Mouse (Mus musculus) limb, embryonic 14.5 days (tissue): ENCODE data around the gene Abhd2. TPM values are rescaled to one million over a fixed set of nuclear protein-coding genes. Genes with fewer than 3 reads are reported as not detected.

Experiments
- ATAC-seq: fragments of 200-750 bp; cut with Nextera tagmentation; 2 replicates; pipeline ENCODE4 v1.8.0; 2017; ENCODE audit warnings: low read depth, moderate number of reproducible peaks, moderate TSS enrichment; ENCODE audit not compliant: low FRiP score
- DNase-seq: peaks from one replicate; pipeline ENCODE4 v3.0.0-alpha.2; 2015; ENCODE audit warnings: low spot score
- H3K27ac ChIP-seq: fragments of 300-500 bp; sonication (generic); replicated peaks from 2 replicates; pipeline ENCODE4 v1.5.1; 2014; ENCODE audit warnings: low read depth, mild to moderate bottlenecking, low read length, moderate library complexity, mixed read lengths
- H3K27me3 ChIP-seq: fragments of 300-500 bp; sonication (generic); 2 replicates; pipeline ENCODE4 v1.6.1; 2014; ENCODE audit warnings: low read length, mixed read lengths; ENCODE audit not compliant: control insufficient read depth, insufficient read depth
- H3K36me3 ChIP-seq: fragments of 300-500 bp; sonication (generic); 2 replicates; pipeline ENCODE4 v1.6.1; 2014; ENCODE audit warnings: mild to moderate bottlenecking, low read length, moderate library complexity, mixed read lengths; ENCODE audit not compliant: control insufficient read depth, insufficient read depth
- H3K4me1 ChIP-seq: fragments of 300-500 bp; sonication (generic); 2 replicates; pipeline ENCODE4 v1.6.1; 2014; ENCODE audit warnings: antibody characterized with exemption, low read length, mixed read lengths; ENCODE audit not compliant: control insufficient read depth, insufficient read depth
- H3K4me2 ChIP-seq: fragments of 300-500 bp; sonication (generic); replicated peaks from 2 replicates; pipeline ENCODE4 v1.6.1; 2014; ENCODE audit warnings: low read depth, mild to moderate bottlenecking, low read length, moderate library complexity; ENCODE audit not compliant: severe bottlenecking
- H3K4me3 ChIP-seq: fragments of 300-500 bp; sonication (generic); replicated peaks from 2 replicates; pipeline ENCODE4 v1.5.1; 2014; ENCODE audit warnings: low read length
- H3K9ac ChIP-seq: fragments of 300-500 bp; sonication (generic); 2 replicates; pipeline ENCODE4 v1.6.1; 2014; ENCODE audit warnings: mild to moderate bottlenecking, low read depth, low read length, moderate library complexity; ENCODE audit not compliant: severe bottlenecking
- H3K9me3 ChIP-seq: fragments of 300-500 bp; sonication (generic); 2 replicates; pipeline ENCODE4 v1.6.1; 2016; ENCODE audit warnings: low read length; ENCODE audit not compliant: control insufficient read depth
- POLR2A ChIP-seq: fragments of 200-500 bp; IDR thresholded peaks from 2 replicates; pipeline ENCODE4 v1.8.0; 2012; ENCODE audit warnings: inconsistent platforms, mild to moderate bottlenecking, moderate library complexity, borderline replicate concordance; ENCODE audit not compliant: insufficient read depth, insufficient read length; ENCODE audit errors: extremely low read depth
- WGBS: fragments of 180-500 bp; shearing (Covaris S2); extraction: QIAGEN DNeasy Blood & Tissue Kit; methylation state at CpG from one replicate; pipeline ENCODE4 v1.1.7; 2014; 5-methylcytosine and 5-hydroxymethylcytosine counted together
- polyA plus RNA-seq, 2 experiments: library from polyadenylated mRNA; depleted of rRNA in 1 of 2; stranded (reverse) in 1 of 2; unstranded in 1 of 2; fragments of >200 nt; fragmentation: Nextera tagmentation in 1 of 2; extraction: Ambion mirVana in 1 of 2; gene quantifications; 2 replicates each; pipeline versions ENCODE4 v1.2.1 to v1.2.3; 2012 to 2014

Abhd2 gene
- polyA plus RNA-seq, 2 experiments, result 7.8 to 10.9 TPM

DNA sequence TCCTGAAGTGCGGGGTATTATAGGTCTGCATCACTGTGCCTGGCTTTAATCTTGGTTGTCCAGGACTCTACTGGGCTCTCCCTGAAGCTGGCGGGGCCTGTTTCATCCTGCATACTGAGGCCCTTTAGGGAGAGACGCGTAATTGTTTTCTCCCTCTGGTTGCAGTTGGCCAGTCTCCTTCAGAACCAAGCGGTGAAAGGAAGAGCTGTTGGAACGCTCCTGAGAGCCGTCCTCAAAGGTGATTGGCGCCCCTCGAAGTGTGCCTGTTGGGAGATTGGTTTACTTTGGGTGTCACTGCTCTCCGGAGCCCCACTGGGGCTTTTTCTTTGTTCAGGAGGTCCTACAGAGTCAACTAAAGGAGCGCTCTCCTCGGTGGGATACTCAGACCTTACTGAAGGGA lies 126.0 kb downstream of the Abhd2 start:
- Histone ChIP-seq H3K9ac (no peak overlapping the region), H3K27me3 (no peaks in the 10 kb centered on the region), H3K4me3 (no peak overlapping the region), H3K9me3 (no peaks in the 10 kb centered on the region), H3K4me1 (no peaks in the 10 kb centered on the region), H3K36me3 (no peaks in the 10 kb centered on the region), H3K4me2 (no peak overlapping the region), H3K27ac (no peak overlapping the region)
- no peak for ATAC-seq
- TF ChIP-seq POLR2A, result no peak
- no peak for DNase-seq
- 83% methylated on average over 12 of the region's 12 CpGs for WGBS

DNA sequence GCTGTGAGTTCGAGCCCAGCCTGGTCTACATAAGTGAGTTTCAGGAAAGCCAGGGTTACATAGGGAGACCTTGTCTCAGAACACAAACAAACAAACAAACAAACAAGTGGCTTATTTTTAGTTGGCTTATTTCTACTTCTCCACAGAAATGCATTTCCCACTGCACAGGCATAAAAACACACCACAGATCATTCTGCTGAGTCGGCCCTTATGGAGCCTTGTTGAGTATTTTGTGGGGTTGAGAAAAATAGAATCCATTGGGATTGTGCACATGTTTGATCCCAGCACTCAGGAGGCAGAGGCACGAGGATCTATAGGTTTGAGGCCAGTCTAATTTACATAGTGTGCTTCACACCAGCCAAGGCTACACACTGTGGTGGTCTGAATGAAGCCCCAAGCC lies 127.3 kb downstream of the Abhd2 start:
- Histone ChIP-seq H3K4me2 (no peak overlapping the region), H3K36me3 (no peaks in the 10 kb centered on the region), H3K9ac (no peak overlapping the region), H3K9me3 (no peaks in the 10 kb centered on the region), H3K4me1 (no peaks in the 10 kb centered on the region), H3K27me3 (no peaks in the 10 kb centered on the region), H3K27ac (no peak overlapping the region), H3K4me3 (no peak overlapping the region)
- no peak for ATAC-seq
- WGBS, result 87% methylated on average over 3 of the region's 3 CpGs
- TF ChIP-seq POLR2A, result no peak
- DNase-seq, result no peak

DNA sequence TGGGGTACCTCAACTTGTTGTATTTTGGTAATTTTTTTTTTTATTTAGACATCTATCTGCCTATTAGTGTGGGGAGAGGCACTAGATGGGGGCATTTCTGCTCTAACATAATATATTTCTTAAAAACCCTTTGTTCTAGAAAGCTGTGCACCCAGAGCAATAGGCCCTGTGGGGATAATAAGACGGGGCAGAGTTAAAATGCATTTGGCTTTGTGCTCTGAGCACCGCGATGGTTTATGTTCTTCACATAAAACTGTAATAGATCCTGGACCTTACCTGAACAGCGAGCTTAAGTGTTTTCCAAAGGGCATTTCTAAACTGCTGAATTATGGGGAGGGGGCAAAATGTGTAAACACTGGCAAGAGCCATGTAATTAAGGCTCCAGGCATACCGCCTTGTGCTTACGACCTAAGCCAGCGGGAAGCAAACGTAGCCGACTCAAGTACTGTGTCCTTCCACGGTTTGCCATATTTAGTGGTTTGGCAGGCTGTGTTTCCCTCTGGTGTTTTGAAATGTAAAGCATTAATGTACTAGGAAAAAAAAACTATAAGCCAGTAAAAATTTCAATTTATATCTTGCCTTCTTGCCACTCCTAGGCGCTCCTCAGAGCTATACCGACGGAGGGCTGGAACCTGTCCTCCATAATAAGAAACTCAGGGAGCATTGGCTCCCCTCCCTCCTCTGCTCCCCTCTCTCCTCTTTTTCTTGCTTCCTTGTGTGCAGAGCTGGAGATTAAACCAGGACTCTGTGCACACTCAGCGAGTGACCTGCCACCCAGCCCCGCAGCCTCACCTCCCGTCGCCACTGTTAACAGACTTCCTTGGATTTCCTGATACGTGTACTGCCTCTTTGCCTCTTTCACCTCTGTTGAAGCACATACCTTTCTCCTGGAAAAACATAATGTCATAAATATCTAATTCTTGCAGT lies 141.7 kb downstream of the Abhd2 start:
- no peak for TF ChIP-seq POLR2A
- peak overlapping the region; percentile 27 for H3K27ac ChIP-seq
- peak; percentile 53 for ATAC-seq

More for the DNA sequence above, 141.7 kb downstream of the Abhd2 start:
- 24% methylated on average over 18 of the region's 18 CpGs for WGBS
- Histone ChIP-seq H3K9me3 (no peaks in the 10 kb centered on the region), H3K27me3 (no peaks in the 10 kb centered on the region), H3K4me3 (no peak overlapping the region), H3K4me1 (no peaks in the 10 kb centered on the region), H3K36me3 (no peaks in the 10 kb centered on the region), H3K9ac (no peak overlapping the region), H3K4me2 (peak overlapping the region; percentile 32)
- peak; percentile 13 for DNase-seq

Other genes with a start within 250 kb of the Abhd2 start
- 161 and 188 TPM in 2 replicates for gene Acan, start 219.7 kb upstream of the Abhd2 start, polyA plus RNA-seq (2012; rRNA removed)
- 61.7 and 73.3 TPM in 2 replicates for gene Acan, start 219.7 kb upstream of the Abhd2 start, polyA plus RNA-seq (2014; fragmentation: Nextera tagmentation; extraction: Ambion mirVana)
- gene Hapln3, start 142.2 kb upstream of the Abhd2 start, polyA plus RNA-seq (2012; rRNA removed), result 2.3 and 2.9 TPM in 2 replicates
- gene Hapln3, start 142.2 kb upstream of the Abhd2 start, polyA plus RNA-seq (2014; fragmentation: Nextera tagmentation; extraction: Ambion mirVana), result 1.5 and 1.6 TPM in 2 replicates
- gene Mfge8, start 124.1 kb upstream of the Abhd2 start, polyA plus RNA-seq (2012; rRNA removed), result 151 and 219 TPM in 2 replicates
- 166 and 177 TPM in 2 replicates for gene Mfge8, start 124.1 kb upstream of the Abhd2 start, polyA plus RNA-seq (2014; fragmentation: Nextera tagmentation; extraction: Ambion mirVana)
- 4.7 and 6.2 TPM in 2 replicates for gene Rlbp1, start 113.8 kb downstream of the Abhd2 start, polyA plus RNA-seq (2012; rRNA removed)
- gene Rlbp1, start 113.8 kb downstream of the Abhd2 start, polyA plus RNA-seq (2014; fragmentation: Nextera tagmentation; extraction: Ambion mirVana), result 1.7 and 2.0 TPM in 2 replicates
- 5.9 and 6.8 TPM in 2 replicates for gene Fanci, start 118.7 kb downstream of the Abhd2 start, polyA plus RNA-seq (2012; rRNA removed)
- 6.8 and 8.4 TPM in 2 replicates for gene Fanci, start 118.7 kb downstream of the Abhd2 start, polyA plus RNA-seq (2014; fragmentation: Nextera tagmentation; extraction: Ambion mirVana)
- gene Polg, start 193.2 kb downstream of the Abhd2 start, polyA plus RNA-seq (2012; rRNA removed), result 59.8 and 71.9 TPM in 2 replicates
- gene Polg, start 193.2 kb downstream of the Abhd2 start, polyA plus RNA-seq (2014; fragmentation: Nextera tagmentation; extraction: Ambion mirVana), result 37.6 and 42.8 TPM in 2 replicates